Comparison of ENCODE assay signal across 11 mouse cellular contexts in genomic region chr19:55236564-55236963, GRCm38 (mm10). TPM values are rescaled to one million over a fixed set of nuclear protein-coding genes. Genes with fewer than 3 reads are reported as not detected.
"Had no signal": no experiment of that assay in that cellular context is flagged by ENCODE, and none has a peak within 500 bp of the region (broad histone marks: within the 10 kb centered on the region; RNA-seq: fewer than 3 reads in every experiment).

No protein-coding gene starts in this region.

- DNase-seq: kidney, adult 18-20 months; liver, embryonic 13.5 days; lung, adult 2 months; lung, postnatal 14 days; lung, postnatal 4 days; midbrain, embryonic 14.5 days; thymus, postnatal 25 days had no signal

RNA-seq across cellular contexts. Expression of gene Gucy2g, which starts 4.5 kb away (rescaled TPM):
- total RNA-seq: liver, adult 2 months; megakaryocyte progenitor cell, adult 5-6 weeks; megakaryocyte-erythroid progenitor cell, adult 5-6 weeks; midbrain, postnatal 0 days had no signal

RNA-seq across cellular contexts. Expression of gene Tectb, which starts 56.0 kb away (rescaled TPM):
- total RNA-seq: megakaryocyte progenitor cell, adult 5-6 weeks; megakaryocyte-erythroid progenitor cell, adult 5-6 weeks; midbrain, postnatal 0 days had no signal
